Mouse (Mus musculus) T-cell, adult 2 months (primary cell): ENCODE measurements around the gene Hsd17b6.
"Not testable (repeated sequence)": the region's sequence is repeated elsewhere in the genome, so short reads cannot be mapped to it uniquely, and the experiment has no call there.

ENCODE experiments used
- DNase-seq: peaks from one replicate; pipeline ENCODE4 v3.0.0; 2022; ENCODE audit warnings: low spot score

Gene Hsd17b6

GRCm38 (mm10) chr10:128007446-128007845, at the start of gene Hsd17b6:
Hsd17b6 (minus strand) TSS chr10:128007611.
- DNase-seq, result no peak

DNA sequence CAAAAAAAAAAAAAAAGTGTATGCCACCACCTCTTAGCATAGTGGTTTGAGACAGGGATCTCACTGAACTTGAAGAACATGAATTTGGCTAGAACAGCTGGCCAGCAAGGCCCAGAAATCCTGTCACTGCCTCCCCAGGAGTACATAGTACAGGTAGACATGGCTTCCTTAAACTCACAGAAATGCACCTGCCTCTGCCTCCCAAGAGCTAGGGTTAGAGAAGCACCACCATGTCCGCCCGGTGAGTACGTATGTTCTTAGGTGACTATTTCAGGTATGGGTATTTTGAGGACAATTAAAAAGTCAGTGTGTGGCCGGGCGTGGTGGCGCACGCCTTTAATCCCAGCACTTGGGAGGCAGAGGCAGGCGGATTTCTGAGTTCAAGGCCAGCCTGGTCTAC, 45.6 kb upstream of the Hsd17b6 start:
- DNase-seq, result no peak

- not testable (repeated sequence) for DNase-seq
Observed at GRCm38 (mm10) chr10:128052136-128052535, 44.7 kb upstream of the Hsd17b6 start.

GRCm38 (mm10) chr10:128051589-128051988, 44.2 kb upstream of the Hsd17b6 start:
- DNase-seq, result no peak

GRCm38 (mm10) chr10:128050355-128050754, 42.9 kb upstream of the Hsd17b6 start:
- DNase-seq, result no peak

- DNase-seq, result no peak
Observed at GRCm38 (mm10) chr10:128049741-128050140, 42.3 kb upstream of the Hsd17b6 start.

GRCm38 (mm10) chr10:128048157-128048556, 40.7 kb upstream of the Hsd17b6 start:
- DNase-seq, result no peak

DNA sequence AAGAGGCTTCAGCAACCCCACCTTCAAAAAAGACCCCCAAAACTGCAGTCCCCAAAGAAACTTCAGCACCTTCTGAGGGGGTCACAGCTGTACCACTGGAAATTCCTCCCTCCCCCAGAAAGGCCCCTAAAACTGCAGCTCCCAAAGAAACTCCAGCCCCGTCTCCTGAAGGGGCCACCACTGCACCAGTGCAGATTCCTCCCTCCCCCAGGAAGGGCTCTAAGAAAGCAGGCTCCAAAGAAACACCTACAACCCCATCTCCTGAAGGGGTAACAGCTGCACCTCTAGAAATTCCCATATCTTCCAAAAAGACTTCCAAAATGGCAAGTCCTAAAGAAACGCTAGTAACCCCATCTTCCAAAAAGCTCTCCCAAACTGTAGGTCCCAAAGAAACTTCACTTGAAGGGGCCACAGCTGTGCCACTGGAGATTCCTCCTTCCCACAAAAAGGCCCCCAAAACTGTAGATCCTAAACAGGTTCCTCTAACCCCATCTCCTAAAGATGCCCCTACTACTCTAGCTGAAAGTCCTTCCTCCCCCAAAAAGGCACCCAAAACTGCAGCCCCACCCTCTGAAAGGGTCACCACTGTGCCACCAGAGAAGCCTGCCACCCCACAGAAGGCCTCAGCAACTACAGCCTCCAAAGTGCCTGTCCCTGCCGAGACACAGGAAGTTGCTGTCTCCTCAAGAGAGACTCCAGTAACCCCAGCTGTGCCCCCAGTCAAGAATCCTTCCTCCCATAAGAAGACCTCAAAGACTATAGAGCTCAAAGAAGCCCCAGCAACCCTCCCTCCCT, 35.8 kb upstream of the Hsd17b6 start:
- DNase-seq, result no peak

GRCm38 (mm10) chr10:128042466-128042865, 35.1 kb upstream of the Hsd17b6 start:
- DNase-seq, result no peak

DNA sequence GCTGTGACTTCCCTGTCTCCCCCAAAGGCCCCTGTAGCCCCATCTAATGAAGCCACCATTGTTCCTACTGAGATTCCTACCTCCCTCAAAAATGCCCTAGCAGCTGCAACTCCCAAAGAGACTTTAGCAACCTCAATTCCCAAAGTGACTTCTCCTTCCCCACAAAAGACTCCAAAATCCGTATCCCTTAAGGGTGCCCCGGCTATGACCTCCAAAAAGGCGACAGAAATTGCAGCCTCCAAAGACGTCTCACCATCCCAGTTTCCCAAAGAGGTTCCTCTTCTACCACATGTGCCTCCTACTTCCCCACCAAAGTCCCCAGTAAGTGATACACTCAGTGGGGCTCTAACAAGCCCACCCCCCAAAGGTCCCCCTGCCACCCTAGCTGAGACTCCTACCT, 34.2 kb upstream of the Hsd17b6 start:
- DNase-seq, result no peak

DNA sequence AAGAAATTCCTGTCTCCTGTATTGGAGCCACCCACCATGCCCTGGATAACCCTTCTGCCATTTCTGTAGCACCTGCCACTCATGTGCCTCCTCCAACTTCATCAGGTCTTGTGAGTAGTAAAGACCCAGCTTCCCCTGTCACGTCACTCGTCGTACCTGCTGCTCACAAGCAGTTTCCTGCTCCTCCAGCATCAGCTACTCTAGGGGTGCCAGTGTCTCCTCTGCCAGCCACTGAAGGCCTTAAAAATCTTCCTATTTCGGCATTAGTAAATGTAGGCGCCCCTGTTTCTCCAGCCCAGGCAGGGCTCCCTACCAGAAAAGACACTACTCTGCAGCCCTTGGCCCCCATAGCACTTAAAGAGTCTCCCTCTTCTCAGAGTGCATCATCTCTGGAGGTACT, 32.9 kb upstream of the Hsd17b6 start:
- DNase-seq, result no peak

DNA sequence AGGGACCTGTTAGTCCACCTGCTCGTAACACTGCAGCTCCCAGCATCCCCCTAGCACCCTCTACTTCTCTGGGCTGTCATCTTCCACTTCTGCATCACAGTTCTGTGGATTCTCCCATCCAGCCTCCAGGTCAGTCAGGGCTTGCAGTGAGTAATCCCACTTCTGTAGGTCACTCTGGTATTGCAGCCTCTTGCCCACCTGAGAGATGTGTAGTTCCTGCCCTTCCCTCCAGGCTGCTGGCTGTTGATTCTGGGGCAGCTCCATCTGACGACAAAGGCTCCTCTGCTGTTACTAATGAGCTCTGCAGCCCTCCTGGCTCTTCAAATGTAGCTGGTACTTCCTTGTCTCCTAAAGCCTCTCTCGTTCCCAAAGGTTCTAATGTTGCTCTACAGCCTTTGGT, 32.4 kb upstream of the Hsd17b6 start:
- DNase-seq, result no peak

DNA sequence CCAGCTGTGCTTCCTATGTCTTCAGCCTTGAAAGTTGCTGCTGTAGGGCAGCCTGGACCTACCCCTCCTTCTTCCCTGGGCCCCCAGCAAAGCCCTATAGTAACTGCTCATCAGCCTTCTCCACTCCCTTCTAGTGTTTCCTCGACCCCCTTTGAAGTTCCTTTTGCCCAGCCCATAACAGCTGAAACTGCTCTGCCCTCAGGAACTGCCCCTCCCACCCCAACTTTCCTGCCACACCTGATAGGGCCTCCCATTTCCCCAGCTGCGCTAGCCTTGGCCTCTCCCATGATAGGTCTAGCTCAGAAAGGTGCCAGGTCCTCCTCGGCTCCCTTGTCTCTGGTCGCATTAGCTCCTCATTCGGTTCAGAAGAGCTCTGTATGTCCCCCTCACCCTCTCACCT, 31.8 kb upstream of the Hsd17b6 start:
- DNase-seq, result peak; percentile 40

- DNase-seq, result no peak
Observed at GRCm38 (mm10) chr10:128037921-128038320, 30.5 kb upstream of the Hsd17b6 start.

GRCm38 (mm10) chr10:128036746-128037425, 29.5 kb upstream of the Hsd17b6 start:
- no peak for DNase-seq

- no peak for DNase-seq
Observed at GRCm38 (mm10) chr10:128030860-128031259, 23.4 kb upstream of the Hsd17b6 start.

- no peak for DNase-seq
Observed at GRCm38 (mm10) chr10:128029931-128030330, 22.5 kb upstream of the Hsd17b6 start.

GRCm38 (mm10) chr10:128023496-128023895, 16.1 kb upstream of the Hsd17b6 start:
- no peak for DNase-seq

- no peak for DNase-seq
Observed at GRCm38 (mm10) chr10:128022196-128022595, 14.8 kb upstream of the Hsd17b6 start.

DNA sequence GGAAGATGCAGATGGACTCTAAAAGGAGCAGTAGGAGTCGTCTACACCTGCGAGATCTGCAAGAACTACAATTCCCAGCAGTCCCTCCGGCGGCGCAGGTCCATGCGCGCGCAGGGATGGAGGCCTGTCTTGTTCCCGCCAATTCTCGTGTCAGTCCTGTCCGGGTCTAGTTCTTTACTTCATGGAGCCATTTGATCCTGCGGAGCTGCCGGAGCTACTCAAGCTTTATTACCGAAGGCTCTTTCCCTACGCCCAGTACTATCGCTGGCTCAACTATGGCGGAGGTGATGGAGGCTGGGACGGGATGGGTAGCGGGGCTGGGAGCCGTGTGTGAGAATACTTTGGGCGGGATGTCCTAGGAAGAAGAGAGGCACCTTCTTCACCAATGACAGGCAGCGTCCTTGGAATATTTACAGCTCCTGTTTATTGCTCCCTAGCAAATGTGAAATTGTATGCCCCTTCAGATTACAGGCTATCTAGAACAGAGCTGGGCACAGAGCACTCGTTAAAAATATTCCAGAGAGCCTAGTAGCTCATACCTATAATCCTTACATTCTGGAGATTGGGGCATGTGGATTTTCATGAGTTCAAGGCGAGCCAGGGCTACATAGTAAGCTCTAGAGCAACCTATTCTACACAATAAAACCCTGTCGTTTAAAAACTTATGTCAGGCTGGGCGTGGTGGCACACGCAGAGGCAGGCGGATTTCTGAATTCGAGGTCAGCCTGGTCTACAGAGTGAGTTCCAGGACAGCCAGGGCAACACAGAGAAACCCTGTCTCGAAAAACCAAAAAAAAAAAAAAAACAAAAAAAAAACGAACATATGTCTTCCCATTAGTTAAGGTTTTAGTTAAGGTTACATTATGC, 7.9 kb upstream of the Hsd17b6 start, which contains the start of gene Prim1:
Prim1 (plus strand) TSS at position 101 of the 867 bp plus-strand sequence.
- DNase-seq, result peak; percentile 81

GRCm38 (mm10) chr10:128009735-128010134, 2.3 kb upstream of the Hsd17b6 start:
- DNase-seq, result no peak

GRCm38 (mm10) chr10:128008207-128008889, 937 bp upstream of the Hsd17b6 start:
- DNase-seq, result peak; percentile 73
